Mouse (Mus musculus): ENCODE measurements at regions not wholly inside any gene's neighbourhood (a gene's known extent, or its start where the extent isn't known, plus 50 kb on each side); places are given as distances from the start of the nearest gene placed in this dataset.

GRCm38 (mm10) chr4:54407930-54408329 is 536.9 kb upstream of the Zfp462 start:
- ATAC-seq (ENCODE audit: poor library complexity, severe bottlenecking) = no peak

- peak; percentile 93 for ATAC-seq (ENCODE audit: poor library complexity, severe bottlenecking)
Measured at GRCm38 (mm10) chr4:54430789-54431188, 514.1 kb upstream of the Zfp462 start.

- no peak for ATAC-seq (ENCODE audit: poor library complexity, severe bottlenecking)
Measured at GRCm38 (mm10) chr4:54460596-54460995, 484.3 kb upstream of the Zfp462 start.

GRCm38 (mm10) chr4:54469176-54469575 is 475.7 kb upstream of the Zfp462 start:
- ATAC-seq (ENCODE audit: poor library complexity, severe bottlenecking) = no peak

GRCm38 (mm10) chr4:54470022-54471008 is 474.5 kb upstream of the Zfp462 start:
- ATAC-seq (ENCODE audit: poor library complexity, severe bottlenecking) = peak; percentile 43

GRCm38 (mm10) chr4:54471009-54471408 is 473.8 kb upstream of the Zfp462 start:
- ATAC-seq (ENCODE audit: poor library complexity, severe bottlenecking) = peak; percentile 38

GRCm38 (mm10) chr4:54481766-54482165 is 463.1 kb upstream of the Zfp462 start:
- ATAC-seq (ENCODE audit: poor library complexity, severe bottlenecking) = peak; percentile 92

- no peak for ATAC-seq (ENCODE audit: poor library complexity, severe bottlenecking)
Measured at GRCm38 (mm10) chr4:54493074-54493473, 451.8 kb upstream of the Zfp462 start.

- peak; percentile 93 for ATAC-seq (ENCODE audit: poor library complexity, severe bottlenecking)
Measured at GRCm38 (mm10) chr4:54497312-54497994, 447.4 kb upstream of the Zfp462 start.

GRCm38 (mm10) chr4:54515934-54516333 is 428.9 kb upstream of the Zfp462 start:
- peak; percentile 55 for ATAC-seq (ENCODE audit: poor library complexity, severe bottlenecking)

- no peak for ATAC-seq (ENCODE audit: poor library complexity, severe bottlenecking)
Measured at GRCm38 (mm10) chr4:54523283-54523682, 421.6 kb upstream of the Zfp462 start.

- no peak for ATAC-seq (ENCODE audit: poor library complexity, severe bottlenecking)
Measured at GRCm38 (mm10) chr4:54526003-54526586, 418.8 kb upstream of the Zfp462 start.

GRCm38 (mm10) chr4:54527660-54528059 is 417.2 kb upstream of the Zfp462 start:
- ATAC-seq (ENCODE audit: poor library complexity, severe bottlenecking) = peak; percentile 91

- ATAC-seq (ENCODE audit: poor library complexity, severe bottlenecking) = no peak
Measured at GRCm38 (mm10) chr4:54531739-54532138, 413.1 kb upstream of the Zfp462 start.

- no peak for ATAC-seq (ENCODE audit: poor library complexity, severe bottlenecking)
Measured at GRCm38 (mm10) chr4:54533846-54534245, 411.0 kb upstream of the Zfp462 start.

- ATAC-seq (ENCODE audit: poor library complexity, severe bottlenecking) = peak; percentile 72
Measured at GRCm38 (mm10) chr4:54552864-54553618, 391.8 kb upstream of the Zfp462 start.

GRCm38 (mm10) chr4:54563075-54563474 is 381.8 kb upstream of the Zfp462 start:
- no peak for ATAC-seq (ENCODE audit: poor library complexity, severe bottlenecking)

- ATAC-seq (ENCODE audit: poor library complexity, severe bottlenecking) = peak; percentile 77
Measured at GRCm38 (mm10) chr4:54573185-54573584, 371.7 kb upstream of the Zfp462 start.

- no peak for ATAC-seq (ENCODE audit: poor library complexity, severe bottlenecking)
Measured at GRCm38 (mm10) chr4:54587197-54587596, 357.7 kb upstream of the Zfp462 start.

- no peak for ATAC-seq (ENCODE audit: poor library complexity, severe bottlenecking)
Measured at GRCm38 (mm10) chr4:54588704-54589103, 356.1 kb upstream of the Zfp462 start.

Measured in megakaryocyte, adult 5-6 weeks (primary cell).